Mouse (Mus musculus): ENCODE data around the gene Adamtsl4. TPM values are rescaled to one million over a fixed set of nuclear protein-coding genes. Genes with fewer than 3 reads are reported as not detected.
"Not testable (repeated sequence)": the region's sequence is repeated elsewhere in the genome, so short reads cannot be mapped to it uniquely, and the experiment has no call there.

Gene Adamtsl4
- polyA plus RNA-seq, 1 experiment: 5.2 TPM

DNA sequence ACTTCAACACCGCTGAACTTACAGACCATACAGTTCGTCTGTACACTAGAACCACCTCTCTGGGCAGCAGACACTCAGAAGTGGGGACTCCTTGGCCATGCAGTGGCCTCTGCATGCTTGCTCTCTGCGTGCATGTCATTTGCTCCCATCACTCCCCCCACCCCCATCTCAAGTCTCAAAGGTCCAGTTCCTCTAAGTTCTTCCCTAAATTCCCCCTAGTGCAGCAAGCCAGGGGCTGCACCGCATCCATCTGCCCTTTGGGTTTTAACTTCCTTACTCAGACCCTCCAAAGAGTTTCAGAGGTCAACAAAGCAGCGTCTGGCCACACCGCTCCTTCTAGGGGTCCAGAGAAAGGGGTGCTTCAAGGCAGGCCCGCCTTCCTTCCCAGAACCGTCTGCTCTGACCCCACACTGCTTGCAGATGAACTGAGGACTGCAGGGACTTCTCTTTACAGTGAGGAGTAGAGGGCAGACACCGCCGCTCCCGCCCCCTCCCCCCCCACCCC, 14.0 kb downstream of the Adamtsl4 start:
- WGBS: 22% methylated on average over 11 of the region's 11 CpGs
- no peak for TF ChIP-seq POLR2A (IDR thresholded peaks at IDR 0.05; ENCODE audit: low read depth, low read length)
- Histone ChIP-seq H3K27me3 (replicated peaks; ENCODE audit: control insufficient read depth, insufficient read depth, low read length) (no peaks in the 10 kb centered on the region), H3K27ac (ENCODE audit: insufficient read depth, low read depth, low read length) (peak overlapping the region; percentile 83), H3K36me3 (ENCODE audit: control insufficient read depth, insufficient read depth, low read length) (no peaks in the 10 kb centered on the region), H3K4me3 (ENCODE audit: insufficient read depth, low read depth, low read length) (no peak overlapping the region), H3K4me1 (ENCODE audit: control insufficient read depth, insufficient read depth, low read length) (peaks cover 41% of the 10 kb centered on the region)
- DNase-seq: peak; percentile 45

- no peaks in the 10 kb centered on the region for H3K36me3 ChIP-seq (ENCODE audit: control insufficient read depth, insufficient read depth, low read length)
- no peaks in the 10 kb centered on the region for H3K27me3 ChIP-seq (replicated peaks; ENCODE audit: control insufficient read depth, insufficient read depth, low read length)
- TF ChIP-seq CTCF (conservative IDR thresholded peaks at IDR 0.05; ENCODE audit: insufficient read depth, insufficient read length, low read depth, low read length) (no peak), POLR2A (IDR thresholded peaks at IDR 0.05; ENCODE audit: low read depth, low read length) (no peak)
- DNase-seq: no peak
- WGBS: 47% methylated on average over 10 of the region's 10 CpGs
- H3K4me3 ChIP-seq (ENCODE audit: insufficient read depth, low read depth, low read length): no peak overlapping the region
- H3K27ac ChIP-seq (ENCODE audit: insufficient read depth, low read depth, low read length): peak overlapping the region; percentile 83
- H3K4me1 ChIP-seq (ENCODE audit: control insufficient read depth, insufficient read depth, low read length): peaks cover 47% of the 10 kb centered on the region
These were observed 14.6 kb downstream of the Adamtsl4 start for GRCm38 (mm10) chr3:95672861-95673706.

GRCm38 (mm10) chr3:95672461-95672860, 15.3 kb downstream of the Adamtsl4 start:
- Histone ChIP-seq H3K36me3 (ENCODE audit: control insufficient read depth, insufficient read depth, low read length) (no peaks in the 10 kb centered on the region), H3K4me1 (ENCODE audit: control insufficient read depth, insufficient read depth, low read length) (peaks cover 53% of the 10 kb centered on the region), H3K27ac (ENCODE audit: insufficient read depth, low read depth, low read length) (peak overlapping the region; percentile 83), H3K4me3 (ENCODE audit: insufficient read depth, low read depth, low read length) (no peak overlapping the region), H3K27me3 (replicated peaks; ENCODE audit: control insufficient read depth, insufficient read depth, low read length) (no peaks in the 10 kb centered on the region)
- no peak for TF ChIP-seq POLR2A (IDR thresholded peaks at IDR 0.05; ENCODE audit: low read depth, low read length)
- TF ChIP-seq CTCF (conservative IDR thresholded peaks at IDR 0.05; ENCODE audit: insufficient read depth, insufficient read length, low read depth, low read length): no peak
- DNase-seq: no peak
- 47% methylated on average over 3 of the region's 3 CpGs for WGBS

GRCm38 (mm10) chr3:95671201-95671600, 16.5 kb downstream of the Adamtsl4 start:
- peaks cover 59% of the 10 kb centered on the region for H3K4me1 ChIP-seq (ENCODE audit: control insufficient read depth, insufficient read depth, low read length)
- H3K27me3 ChIP-seq (replicated peaks; ENCODE audit: control insufficient read depth, insufficient read depth, low read length): no peaks in the 10 kb centered on the region
- no peak for DNase-seq
- TF ChIP-seq CTCF (conservative IDR thresholded peaks at IDR 0.05; ENCODE audit: insufficient read depth, insufficient read length, low read depth, low read length) (no peak), POLR2A (IDR thresholded peaks at IDR 0.05; ENCODE audit: low read depth, low read length) (no peak)
- no peak overlapping the region for H3K27ac ChIP-seq (ENCODE audit: insufficient read depth, low read depth, low read length)
- H3K36me3 ChIP-seq (ENCODE audit: control insufficient read depth, insufficient read depth, low read length): no peaks in the 10 kb centered on the region
- H3K4me3 ChIP-seq (ENCODE audit: insufficient read depth, low read depth, low read length): no peak overlapping the region
- WGBS: 74% methylated on average over 5 of the region's 5 CpGs

GRCm38 (mm10) chr3:95670419-95670818, 17.3 kb downstream of the Adamtsl4 start:
- WGBS: 86% methylated on average over 3 of the region's 3 CpGs
- H3K4me1 ChIP-seq (ENCODE audit: control insufficient read depth, insufficient read depth, low read length): peaks cover 59% of the 10 kb centered on the region
- H3K27ac ChIP-seq (ENCODE audit: insufficient read depth, low read depth, low read length); H3K27me3 ChIP-seq (replicated peaks; ENCODE audit: control insufficient read depth, insufficient read depth, low read length); H3K4me3 ChIP-seq (ENCODE audit: insufficient read depth, low read depth, low read length); DNase-seq; H3K36me3 ChIP-seq (ENCODE audit: control insufficient read depth, insufficient read depth, low read length): not testable (repeated sequence)
- 0 out of 2 replicates have a peak, but pooled peaks have one; percentile 13 for TF ChIP-seq CTCF (conservative IDR thresholded peaks at IDR 0.05; ENCODE audit: insufficient read depth, insufficient read length, low read depth, low read length)

- DNase-seq: no peak
- Histone ChIP-seq H3K36me3 (ENCODE audit: control insufficient read depth, insufficient read depth, low read length) (peaks cover 2% of the 10 kb centered on the region; the same call in 1 of the 2 replicates), H3K4me1 (ENCODE audit: control insufficient read depth, insufficient read depth, low read length) (peaks cover 63% of the 10 kb centered on the region), H3K27ac (ENCODE audit: insufficient read depth, low read depth, low read length) (peak overlapping the region; percentile 99), H3K4me3 (ENCODE audit: insufficient read depth, low read depth, low read length) (no peak overlapping the region), H3K27me3 (replicated peaks; ENCODE audit: control insufficient read depth, insufficient read depth, low read length) (no peaks in the 10 kb centered on the region)
- 81% methylated on average over 3 of the region's 3 CpGs for WGBS
- TF ChIP-seq POLR2A (IDR thresholded peaks at IDR 0.05; ENCODE audit: low read depth, low read length) (no peak), CTCF (conservative IDR thresholded peaks at IDR 0.05; ENCODE audit: insufficient read depth, insufficient read length, low read depth, low read length) (no peak)
These were observed 18.4 kb downstream of the Adamtsl4 start for GRCm38 (mm10) chr3:95669309-95669665.

- H3K4me3 ChIP-seq (ENCODE audit: insufficient read depth, low read depth, low read length): no peak overlapping the region
- WGBS: 34% methylated on average over 7 of the region's 7 CpGs
- no peak for TF ChIP-seq POLR2A (IDR thresholded peaks at IDR 0.05; ENCODE audit: low read depth, low read length)
- TF ChIP-seq CTCF (conservative IDR thresholded peaks at IDR 0.05; ENCODE audit: insufficient read depth, insufficient read length, low read depth, low read length): no peak
- peaks cover 66% of the 10 kb centered on the region for H3K4me1 ChIP-seq (ENCODE audit: control insufficient read depth, insufficient read depth, low read length)
- DNase-seq: peak; percentile 56
- peaks cover 3% of the 10 kb centered on the region for H3K36me3 ChIP-seq (ENCODE audit: control insufficient read depth, insufficient read depth, low read length)
- no peaks in the 10 kb centered on the region for H3K27me3 ChIP-seq (replicated peaks; ENCODE audit: control insufficient read depth, insufficient read depth, low read length)
- H3K27ac ChIP-seq (ENCODE audit: insufficient read depth, low read depth, low read length): peak overlapping the region; percentile 99
These were observed 19.0 kb downstream of the Adamtsl4 start for GRCm38 (mm10) chr3:95668589-95669308.
